Mouse (Mus musculus) spleen, adult 2 months (tissue): ENCODE results near the gene Olfr591.
"Not testable (repeated sequence)": the region's sequence is repeated elsewhere in the genome, so short reads cannot be mapped to it uniquely, and the experiment has no call there.

Experiments used
- CTCF ChIP-seq: fragments of 200-500 bp; IDR thresholded peaks from 2 replicates; pipeline ENCODE4 v1.5.1; 2011; ENCODE audit warnings: mild to moderate bottlenecking, inconsistent platforms; ENCODE audit not compliant: insufficient read depth, insufficient read length, insufficient replicate concordance; ENCODE audit errors: extremely low read depth
- POLR2A ChIP-seq: fragments of 200-500 bp; IDR thresholded peaks from 2 replicates; pipeline ENCODE4 v1.6.1; 2011; ENCODE audit warnings: low read depth, low read length, inconsistent platforms

DNA sequence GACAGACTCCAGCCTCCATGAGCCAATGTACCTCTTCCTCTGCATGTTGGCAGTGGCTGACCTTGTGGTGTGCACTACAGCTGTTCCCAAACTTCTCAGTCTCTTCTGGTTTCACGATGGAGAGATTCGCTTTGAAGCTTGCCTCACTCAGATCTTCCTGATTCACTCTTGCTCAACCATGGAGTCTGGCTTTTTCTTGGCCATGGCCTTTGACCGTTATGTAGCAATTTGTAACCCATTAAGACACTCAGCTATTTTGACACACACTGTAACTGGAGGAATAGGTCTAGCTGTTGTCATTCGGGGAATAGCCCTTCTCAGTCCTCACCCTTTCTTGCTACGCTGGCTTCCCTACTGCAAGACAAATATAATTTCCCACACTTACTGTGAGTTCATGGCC is 33.9 kb upstream of the Olfr591 start:
- not testable (repeated sequence) for TF ChIP-seq CTCF, POLR2A
